Mouse (Mus musculus): ENCODE measurements around the gene Akap3.

GRCm38 (mm10) chr6:126808561-126808960 lies 44.3 kb upstream of the Akap3 start:
- TF ChIP-seq POLR2A (IDR thresholded peaks at IDR 0.05; ENCODE audit: low read depth, low read length) (no peak), CTCF (IDR thresholded peaks at IDR 0.05; ENCODE audit: borderline replicate concordance, insufficient read depth, low read length) (no peak)

Measured in embryonic fibroblast, embryonic 13.5 days (primary cell).